Mouse (Mus musculus) testis, postnatal 14 days (tissue): Measurements from ENCODE around the gene Mcl1.
"Not testable (repeated sequence)": the region's sequence is repeated elsewhere in the genome, so short reads cannot be mapped to it uniquely, and the experiment has no call there.

Source experiments
- DNase-seq: peaks from one replicate; pipeline ENCODE4 v3.0.0; 2021; ENCODE audit warnings: low spot score

Gene Mcl1

DNA sequence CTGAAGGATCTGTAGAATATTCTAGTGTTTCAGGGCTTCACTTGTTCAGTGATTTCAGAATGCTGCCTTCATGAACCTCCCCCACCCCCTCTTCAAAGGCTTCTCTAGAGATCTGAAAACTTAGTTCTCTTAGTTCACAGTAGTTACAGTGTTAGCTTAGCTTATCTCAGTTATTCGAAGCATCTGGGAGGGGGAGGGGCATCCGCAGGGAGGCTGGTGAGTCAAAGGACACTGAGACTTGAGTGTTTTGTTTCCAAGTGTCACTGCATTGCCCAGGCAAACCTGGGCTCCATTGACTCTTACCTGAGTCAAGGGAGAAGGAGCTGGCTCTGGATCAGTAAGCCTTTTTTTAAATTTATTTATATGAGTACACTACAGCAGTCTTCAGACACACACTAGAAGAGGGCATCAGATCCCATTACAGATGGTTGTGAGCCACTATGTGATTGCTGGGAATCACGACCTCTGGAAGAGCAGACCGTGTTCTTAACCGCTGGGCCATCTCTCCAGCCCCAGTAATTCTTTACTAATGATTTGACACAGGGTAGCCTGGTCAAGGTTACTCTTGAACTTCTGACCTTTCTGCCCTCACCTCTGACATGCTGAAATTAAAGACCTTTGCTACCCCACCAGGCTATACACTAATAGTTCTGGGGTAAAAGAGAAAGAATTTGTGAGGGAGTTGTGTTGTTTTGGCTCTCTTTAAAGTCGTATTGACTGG lies 7.7 kb downstream of the Mcl1 start:
- DNase-seq, result peak; percentile 69

DNA sequence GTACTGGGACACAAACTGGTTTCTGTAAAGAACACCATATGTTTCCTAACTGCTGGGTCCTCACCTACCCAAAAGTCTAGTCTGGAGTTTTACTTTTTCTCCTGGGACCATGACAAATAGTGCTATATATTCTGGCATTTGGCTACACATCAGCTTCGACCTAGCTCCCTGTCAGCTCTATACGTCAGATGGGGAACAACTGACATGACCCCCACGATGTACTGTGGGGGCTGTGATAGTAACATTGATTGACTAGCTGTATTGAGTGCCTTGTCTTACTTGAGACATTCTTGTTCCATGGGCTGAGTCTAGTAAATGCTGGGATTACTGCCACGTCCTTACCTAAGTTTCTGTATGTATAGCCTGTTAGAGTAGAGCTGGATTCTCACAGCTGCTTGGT lies 8.9 kb downstream of the Mcl1 start:
- DNase-seq, result no peak

DNA sequence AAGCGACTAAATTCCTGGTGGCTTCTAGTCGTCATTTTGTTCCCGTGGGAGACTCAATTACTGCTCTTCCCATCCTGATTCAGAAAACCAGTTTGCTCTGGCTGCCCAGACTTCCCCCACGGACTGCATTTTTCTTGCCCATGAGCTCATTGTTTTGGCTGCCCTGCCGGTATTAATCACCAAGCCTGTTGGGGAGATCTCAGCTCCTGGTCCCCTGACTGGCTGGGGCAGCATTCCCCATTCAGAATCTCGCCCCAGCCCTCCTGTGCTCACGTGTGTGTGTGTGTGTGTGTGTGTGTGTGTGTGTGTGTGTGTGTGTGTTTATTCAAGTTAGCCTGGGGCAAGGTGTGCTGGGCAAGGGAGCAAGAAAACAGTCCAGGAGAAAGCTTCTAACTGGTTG lies 9.4 kb downstream of the Mcl1 start:
- peak; percentile 42 for DNase-seq

DNA sequence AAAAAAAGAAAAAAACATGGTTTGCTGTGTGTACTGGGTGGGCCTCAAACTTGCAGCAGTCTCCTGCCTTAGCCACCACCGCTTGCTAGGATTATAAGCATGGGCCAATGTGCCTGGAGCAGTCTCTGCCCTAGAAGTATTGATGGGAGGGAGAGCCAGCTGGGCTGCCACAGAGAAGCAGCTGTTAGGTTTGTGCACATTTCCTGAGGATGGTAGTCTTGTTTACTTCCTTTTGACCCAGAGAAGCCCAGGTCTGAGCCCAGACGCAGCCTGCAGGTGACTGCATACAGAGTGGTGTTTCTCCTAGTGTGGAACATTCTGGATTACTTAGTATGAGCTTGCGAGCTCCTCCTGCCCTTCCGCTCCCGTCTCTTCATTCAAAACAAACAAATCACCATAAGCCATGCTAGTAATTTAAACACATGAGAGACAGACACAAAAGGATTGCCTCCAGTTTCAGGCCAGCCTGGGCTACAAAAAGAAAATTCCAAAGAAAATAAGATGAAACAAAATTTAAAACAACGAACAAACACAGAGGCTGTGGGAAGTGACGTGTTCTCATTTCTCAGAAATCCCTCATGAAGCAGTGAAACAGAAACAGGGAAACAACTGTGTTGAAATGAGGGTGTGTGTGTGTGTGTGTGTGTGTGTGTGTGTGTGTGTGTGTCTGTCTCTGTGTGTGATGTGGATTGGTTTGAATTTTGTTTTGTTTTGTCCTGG lies 10.2 kb downstream of the Mcl1 start:
- DNase-seq, result no peak

DNA sequence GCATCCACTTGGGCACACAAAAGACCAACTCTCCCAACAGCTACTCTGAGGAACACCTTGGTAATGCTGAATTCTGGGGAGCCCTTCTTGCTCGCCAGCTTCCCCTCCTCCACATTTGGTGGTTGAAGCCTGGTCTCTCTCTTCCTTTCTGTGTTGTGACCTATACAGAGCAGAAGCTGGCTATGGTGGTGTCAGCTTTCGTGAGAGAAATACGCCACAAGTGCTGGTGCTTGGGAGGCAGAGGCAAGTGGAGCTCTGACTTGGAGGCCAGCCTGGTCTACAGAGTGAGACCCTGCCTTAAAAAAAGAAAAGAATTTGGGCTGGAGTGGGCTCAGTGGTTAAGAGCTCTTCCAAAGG lies 10.7 kb downstream of the Mcl1 start:
- DNase-seq, result no peak

DNA sequence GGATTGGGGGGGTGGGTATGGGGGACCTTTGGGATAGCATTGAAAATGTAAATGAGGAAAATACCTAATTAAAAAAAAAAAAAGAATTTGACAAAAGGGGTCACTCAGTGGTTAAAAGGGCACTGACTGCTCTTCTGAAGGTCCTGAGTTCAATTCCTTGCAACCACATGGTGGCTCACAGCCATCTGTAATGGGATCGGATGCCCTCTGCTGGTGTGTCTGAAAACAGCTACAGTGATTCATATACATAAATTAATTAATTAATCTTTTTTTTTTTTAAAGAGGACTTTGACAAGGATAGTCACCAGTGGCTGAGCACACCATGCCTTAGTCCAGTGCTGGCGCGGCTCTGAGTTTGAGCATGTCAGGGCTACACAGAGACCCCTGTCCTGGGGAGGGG lies 11.8 kb downstream of the Mcl1 start:
- DNase-seq, result not testable (repeated sequence)

DNA sequence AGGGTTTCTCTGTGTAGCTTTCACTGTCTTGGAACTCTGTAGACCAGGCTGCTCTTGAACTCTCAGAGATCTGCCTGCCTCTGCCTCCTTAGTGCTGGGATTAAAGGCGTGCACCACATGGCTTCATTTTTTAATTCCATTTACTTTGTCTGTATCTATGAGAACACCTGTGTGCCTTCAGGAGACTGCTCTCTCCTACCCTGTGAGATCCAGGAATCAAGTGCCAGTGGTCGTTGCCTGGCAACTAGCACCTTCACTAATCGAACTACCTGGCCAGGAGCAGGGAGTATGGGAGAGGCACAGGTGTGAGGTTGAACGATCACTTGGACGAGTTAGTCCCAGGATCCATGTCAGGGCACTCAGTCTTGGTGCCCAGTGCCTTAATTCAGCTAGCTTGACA lies 12.6 kb downstream of the Mcl1 start:
- DNase-seq, result no peak

DNA sequence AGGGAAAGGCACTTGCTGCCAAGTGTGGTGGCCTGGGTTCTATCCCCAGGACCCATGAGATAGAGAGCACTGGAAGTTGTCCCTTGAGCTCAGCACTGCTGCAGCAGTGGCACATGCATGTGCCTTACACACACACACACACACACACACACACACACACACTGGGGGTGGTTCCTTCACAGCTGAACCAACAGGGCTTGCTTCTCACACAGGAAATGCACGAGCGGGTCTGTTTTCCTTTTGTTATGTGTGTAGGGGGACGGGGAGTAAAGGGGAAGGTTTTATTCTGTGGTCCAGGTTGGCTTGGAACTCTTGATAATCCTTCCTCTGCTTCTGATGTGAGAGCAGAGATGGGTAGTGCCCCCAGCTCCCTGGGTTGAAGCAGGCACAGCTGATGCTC lies 13.9 kb downstream of the Mcl1 start:
- no peak for DNase-seq

DNA sequence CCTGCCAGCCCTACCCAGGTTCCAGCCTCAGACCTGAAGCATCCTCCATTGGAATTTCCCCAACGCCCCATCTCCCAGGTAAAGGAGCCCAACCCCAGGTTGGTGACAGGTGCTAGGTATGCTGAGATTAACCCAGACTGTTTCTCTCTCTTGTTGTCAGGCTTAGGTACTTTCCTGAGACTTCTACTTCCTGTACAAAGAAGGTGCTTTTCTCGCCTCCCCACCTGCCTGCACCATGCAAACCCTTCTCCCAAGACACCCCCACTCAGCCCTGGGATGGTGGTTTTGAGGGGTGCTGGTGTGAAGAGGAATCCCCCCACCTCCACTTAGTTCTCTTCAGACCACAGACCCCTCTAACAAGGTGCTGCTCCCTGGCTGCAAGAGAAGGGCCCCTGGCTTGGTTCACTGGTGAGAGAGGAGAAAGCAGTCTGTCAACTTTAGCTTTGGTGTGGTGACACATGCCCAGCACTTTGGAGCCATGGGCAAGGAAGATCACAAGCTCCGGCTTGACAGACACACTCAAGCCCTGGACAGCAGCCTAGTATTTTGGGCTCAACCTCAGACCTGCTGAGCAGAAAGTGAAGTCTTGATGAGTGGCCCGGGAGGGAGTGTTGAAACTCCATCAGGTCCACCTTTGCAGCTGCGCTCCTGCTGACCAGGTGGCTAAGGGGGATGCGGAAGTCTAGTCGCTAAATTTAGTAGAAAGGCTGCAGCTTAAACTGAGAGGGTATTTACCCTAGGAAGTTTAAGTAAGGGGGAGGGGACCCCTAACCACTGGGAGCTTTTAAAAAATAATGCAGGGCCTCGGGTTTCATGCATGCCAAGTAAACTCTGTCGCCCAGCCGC lies 14.5 kb downstream of the Mcl1 start:
- DNase-seq, result no peak

DNA sequence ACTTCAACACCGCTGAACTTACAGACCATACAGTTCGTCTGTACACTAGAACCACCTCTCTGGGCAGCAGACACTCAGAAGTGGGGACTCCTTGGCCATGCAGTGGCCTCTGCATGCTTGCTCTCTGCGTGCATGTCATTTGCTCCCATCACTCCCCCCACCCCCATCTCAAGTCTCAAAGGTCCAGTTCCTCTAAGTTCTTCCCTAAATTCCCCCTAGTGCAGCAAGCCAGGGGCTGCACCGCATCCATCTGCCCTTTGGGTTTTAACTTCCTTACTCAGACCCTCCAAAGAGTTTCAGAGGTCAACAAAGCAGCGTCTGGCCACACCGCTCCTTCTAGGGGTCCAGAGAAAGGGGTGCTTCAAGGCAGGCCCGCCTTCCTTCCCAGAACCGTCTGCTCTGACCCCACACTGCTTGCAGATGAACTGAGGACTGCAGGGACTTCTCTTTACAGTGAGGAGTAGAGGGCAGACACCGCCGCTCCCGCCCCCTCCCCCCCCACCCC lies 15.2 kb downstream of the Mcl1 start:
- DNase-seq, result no peak

DNA sequence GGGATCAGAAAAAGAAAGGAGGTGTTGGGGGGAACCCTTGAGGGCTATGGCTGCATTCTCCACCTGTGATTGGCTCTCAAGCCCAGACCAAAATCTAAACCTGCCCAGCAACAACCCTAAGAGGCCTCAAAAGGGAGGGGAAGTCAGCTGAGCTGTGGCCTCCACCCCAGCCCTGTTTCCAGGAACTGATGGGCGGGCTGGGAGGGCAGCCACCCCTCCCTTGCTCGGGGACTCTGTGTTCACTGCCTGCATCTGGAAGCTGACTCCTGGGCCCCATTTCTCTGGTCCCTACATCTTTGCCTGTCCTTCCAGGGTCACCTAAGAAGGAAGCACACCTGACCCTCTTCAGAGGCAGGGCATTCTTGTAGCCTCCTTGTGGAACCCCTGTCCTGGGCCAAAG lies 15.6 kb downstream of the Mcl1 start:
- peak; percentile 65 for DNase-seq

DNA sequence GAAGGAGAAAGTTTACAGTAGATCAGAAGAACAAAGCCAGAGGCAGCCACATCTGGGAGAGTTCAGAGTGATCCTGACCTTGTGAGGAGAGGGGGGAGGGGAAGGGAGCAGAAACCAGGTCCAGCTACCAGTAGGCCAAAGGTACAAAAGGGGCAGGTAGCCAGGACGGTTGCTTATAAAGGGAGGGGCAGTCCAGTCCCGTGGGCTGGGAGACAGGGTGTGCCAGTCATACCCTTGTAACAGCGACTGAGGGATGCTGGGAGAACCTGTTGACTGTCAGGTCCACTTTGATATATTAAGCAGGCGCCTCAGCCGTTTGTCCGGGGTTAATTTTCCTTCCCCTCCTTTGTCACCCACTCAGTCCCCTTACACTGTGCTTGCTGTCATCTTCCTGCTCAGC lies 16.2 kb downstream of the Mcl1 start:
- no peak for DNase-seq

DNA sequence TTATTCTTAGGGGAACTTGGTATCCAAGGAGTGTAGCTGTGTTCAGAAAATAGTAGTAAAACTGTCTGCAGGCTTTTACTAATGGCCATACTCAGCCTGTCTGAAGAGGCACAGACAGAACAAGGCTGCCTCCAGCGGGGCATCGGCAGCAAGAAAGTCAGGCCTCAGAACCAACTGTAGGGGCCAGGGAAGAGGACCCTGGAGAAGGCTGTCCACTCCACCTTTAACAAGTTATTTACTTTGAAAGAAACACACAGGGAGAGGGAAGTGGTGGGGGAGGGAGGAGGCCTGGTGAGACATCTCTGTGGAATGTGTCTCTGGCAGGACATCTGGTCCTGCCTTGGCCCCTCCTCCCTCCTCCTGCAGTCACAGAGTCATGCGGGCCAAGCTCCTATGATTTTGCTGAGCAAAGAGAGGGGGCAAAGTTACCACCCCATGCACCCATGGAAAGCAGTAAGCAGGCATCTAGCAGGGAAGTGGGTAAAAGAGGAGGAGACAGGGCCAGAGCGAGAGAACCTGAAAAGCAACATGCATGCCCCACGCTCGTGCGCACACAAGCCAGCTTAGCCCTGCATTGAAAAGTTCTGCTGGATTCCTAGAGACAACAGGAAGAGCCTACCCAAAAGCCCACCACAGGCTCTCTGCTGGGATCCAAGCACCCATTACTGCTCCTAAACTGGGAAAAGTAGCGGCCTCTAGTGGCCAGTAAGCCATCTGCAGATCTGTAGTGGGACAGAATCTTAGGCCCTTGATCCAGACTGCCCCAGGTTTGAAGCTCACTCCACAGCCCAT lies 16.9 kb downstream of the Mcl1 start:
- peak; percentile 63 for DNase-seq

DNA sequence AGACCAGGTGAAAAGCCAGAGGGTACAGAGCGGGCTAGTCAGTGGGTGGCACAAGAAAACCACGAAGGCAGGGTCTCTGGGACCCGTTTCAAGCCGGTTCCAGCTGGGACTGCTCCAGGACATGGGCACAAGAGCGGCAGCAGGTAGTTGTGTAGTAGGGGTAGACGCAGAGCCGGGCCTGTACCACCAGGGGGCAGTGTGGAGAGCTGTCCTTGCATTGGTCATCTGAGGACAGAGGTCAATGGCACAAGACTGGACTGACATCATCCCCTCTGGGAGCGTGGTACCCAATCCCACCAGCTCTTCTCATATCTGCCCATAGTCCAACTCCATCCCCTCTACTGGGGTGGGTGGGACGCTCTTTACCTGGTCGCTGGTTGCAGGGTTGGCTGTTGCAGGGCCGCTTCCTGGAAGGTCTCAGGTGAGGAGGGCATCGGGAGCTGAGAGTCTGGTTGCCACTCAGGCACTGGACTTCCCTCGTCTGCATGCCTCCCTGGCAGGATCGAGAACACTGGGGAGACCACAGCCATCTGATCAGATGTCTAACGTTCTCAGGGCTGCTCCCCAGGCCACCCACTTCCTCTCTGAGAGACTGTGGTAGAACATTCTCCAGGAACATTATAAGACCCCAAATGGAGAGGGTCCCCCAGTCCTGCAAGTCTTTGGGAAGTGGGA lies 18.3 kb downstream of the Mcl1 start:
- peak; percentile 74 for DNase-seq

DNA sequence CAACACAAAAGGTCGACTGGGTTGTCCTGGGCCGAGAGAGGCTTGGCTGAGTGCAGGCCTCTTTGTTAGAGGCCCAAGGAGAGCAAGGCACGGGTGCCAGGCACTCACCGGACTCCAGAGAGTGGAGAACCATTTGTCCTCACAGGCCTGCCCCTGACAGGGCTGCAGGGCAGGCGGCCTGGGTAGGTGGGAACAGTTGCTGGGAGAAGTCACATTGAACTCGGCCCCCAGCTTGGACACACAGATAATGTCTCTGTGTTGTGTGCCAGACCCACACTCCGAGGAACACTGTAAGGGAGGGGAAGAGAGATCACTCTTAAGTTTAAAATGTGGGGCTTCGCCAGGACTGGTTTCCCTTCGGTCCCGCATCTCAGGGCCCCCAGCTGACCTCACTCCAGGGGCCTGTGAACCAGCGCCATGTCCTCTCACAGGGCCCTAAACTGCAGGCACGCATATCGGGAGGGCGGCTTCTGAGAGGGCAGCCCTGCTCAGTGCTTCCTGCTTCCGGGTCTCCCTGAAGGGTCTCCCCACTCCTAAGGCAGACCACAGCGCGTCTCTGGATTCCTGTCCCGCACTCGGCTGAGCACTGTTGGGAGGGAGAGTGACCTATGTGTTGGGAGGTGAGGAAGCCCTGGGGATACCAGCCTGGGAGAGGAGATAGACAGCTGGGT lies 19.0 kb downstream of the Mcl1 start:
- peak; percentile 43 for DNase-seq

DNA sequence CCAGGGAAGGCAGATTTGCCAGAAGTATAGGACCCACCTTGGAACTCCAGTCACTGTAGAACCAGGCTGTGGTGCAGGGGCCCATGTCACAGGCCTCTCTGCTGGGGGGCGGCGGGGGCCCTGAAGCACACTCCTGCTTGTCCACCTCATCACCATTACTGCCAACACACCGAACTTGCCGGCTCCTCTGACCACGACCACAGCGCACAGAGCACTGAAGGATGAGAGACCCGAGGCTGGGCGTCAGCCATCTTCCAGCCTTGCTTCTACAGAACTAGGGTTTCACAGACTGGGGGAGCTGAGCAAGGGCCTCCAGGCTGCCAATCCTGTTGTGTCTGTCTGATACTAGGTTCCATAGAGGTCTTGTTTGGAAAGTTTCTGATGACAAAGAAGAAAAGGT lies 21.0 kb downstream of the Mcl1 start:
- no peak for DNase-seq

DNA sequence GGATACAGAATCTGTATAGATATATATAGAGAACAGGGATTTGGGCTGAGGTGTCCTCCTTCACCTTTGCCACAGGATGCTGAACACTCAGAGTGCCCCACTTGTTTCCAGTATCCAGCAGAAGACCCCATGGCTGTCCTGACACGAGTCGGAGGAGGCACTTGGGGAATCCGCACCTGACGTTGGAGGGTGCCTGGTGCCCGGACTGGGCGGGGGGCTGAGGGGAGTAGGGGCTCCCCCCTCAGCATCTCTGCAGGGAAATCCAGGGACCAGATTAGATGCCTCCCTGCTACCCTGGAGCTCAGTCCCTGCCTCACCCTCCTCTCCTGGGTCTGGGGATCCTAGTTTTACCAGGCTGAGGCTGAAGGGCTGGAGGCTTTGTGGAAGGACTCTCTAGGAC lies 22.1 kb downstream of the Mcl1 start:
- no peak for DNase-seq

DNA sequence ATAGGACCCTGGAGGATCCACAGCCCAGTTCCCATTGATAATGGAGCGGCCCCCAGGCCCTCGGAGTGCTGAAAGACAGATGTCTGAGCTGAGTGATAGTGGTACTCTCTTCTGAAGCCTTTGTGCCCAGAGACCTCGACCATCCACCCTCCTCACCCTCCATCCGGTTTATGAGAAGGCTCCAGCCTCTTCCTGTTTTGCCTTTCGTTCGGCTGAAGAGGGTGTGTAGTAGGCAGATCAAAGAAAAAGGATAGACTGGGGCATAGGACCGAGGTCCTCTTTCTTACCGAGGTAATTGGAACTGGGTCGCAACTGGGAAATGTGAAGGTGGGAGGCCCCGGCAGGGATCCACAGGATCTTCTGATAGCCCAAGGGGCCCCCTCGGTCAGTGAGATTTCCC lies 22.8 kb downstream of the Mcl1 start:
- DNase-seq, result no peak

DNA sequence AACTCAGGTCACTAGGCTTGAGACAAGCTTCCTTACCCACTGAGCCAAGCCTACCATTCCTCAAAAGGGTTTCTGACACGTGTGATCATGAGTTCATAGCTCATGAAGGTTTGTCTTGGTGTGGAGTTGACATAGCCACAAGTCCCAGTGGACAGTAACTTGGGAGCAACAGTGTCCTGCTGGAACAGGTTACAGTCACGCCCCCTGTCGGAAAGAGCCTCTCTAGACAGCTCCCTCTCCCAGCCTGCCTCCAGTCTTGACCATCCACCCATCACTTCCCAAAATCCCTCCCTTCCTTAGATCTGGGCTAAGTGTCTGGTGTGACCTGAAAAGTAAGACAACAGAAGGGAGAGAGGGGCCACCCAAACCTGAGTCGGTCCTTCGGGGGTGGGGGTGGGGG lies 24.3 kb downstream of the Mcl1 start:
- DNase-seq, result no peak

DNA sequence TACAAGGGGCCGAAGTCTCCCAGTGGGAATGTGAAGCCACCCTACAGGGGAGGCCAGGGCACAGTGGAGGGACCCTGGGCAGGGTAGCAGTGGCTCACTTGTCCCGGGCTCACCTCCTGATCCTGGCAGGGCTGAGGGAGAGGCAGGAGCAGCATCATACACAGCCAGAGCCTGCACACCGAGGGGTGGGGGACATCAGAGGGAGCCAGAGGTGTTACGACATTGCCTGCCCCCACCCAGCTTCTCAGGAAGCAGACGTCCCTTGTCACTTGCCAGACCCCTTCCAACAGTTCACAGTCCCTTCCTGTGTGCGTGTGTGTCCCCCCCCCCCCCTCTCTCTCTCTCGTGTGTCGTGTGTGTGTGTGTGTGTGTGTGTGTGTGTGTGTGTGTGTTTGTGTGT lies 26.3 kb downstream of the Mcl1 start:
- DNase-seq, result no peak

DNA sequence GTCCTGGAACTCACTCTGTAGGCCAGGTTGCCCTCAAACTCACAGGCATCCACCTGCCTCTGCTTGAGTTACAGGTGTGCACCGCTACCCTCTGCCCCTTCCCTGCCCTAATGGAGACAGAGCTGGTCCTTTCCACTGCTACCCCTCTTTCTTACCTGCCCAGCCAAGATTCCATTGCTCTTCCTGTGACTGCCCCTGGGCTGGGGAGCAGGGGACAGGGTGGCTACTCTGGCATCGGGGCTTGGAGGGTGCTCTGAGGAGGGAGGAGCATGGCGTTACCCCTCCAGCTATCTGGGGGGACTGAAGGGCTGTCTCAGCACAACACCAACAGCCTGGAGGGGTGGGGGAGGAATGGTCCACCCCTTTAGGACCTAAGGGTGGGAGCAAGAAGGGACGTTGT lies 26.7 kb downstream of the Mcl1 start:
- no peak for DNase-seq
